Mouse (Mus musculus): Measurements from ENCODE around the gene Pak6. TPM values are rescaled to one million over a fixed set of nuclear protein-coding genes. Genes with fewer than 3 reads are reported as not detected.

Gene Pak6
- polyA plus RNA-seq, 1 experiment from 2014 or later: 0.45 TPM

- peaks cover 15% of the 10 kb centered on the region for H3K4me1 ChIP-seq
- no peaks in the 10 kb centered on the region for H3K36me3 ChIP-seq (replicated peaks)
- DNase-seq (ENCODE audit: low spot score): no peak
- no peaks in the 10 kb centered on the region for H3K9me3 ChIP-seq
- H3K27ac ChIP-seq (replicated peaks): 0 out of 2 replicates have a peak within 1 kb of the TSS, but pooled peaks have one; percentile 40
- 17% methylated on average over 7 of the region's 7 CpGs for WGBS
- peaks cover 89% of the 10 kb centered on the region for H3K27me3 ChIP-seq (replicated peaks; ENCODE audit: low read depth, poor library complexity, severe bottlenecking)
- peak within 1 kb of the TSS; percentile 12; the same call in 1 of the 2 replicates for H3K4me3 ChIP-seq
Measured at GRCm38 (mm10) chr2:118728337-118728736, 65.2 kb downstream of the Pak6 start, which contains the start of gene Plcb2. TSS of gene Plcb2 (minus strand) at chr2:118728438.

- H3K27me3 ChIP-seq (replicated peaks; ENCODE audit: low read depth, poor library complexity, severe bottlenecking): peaks cover 89% of the 10 kb centered on the region
- H3K9me3 ChIP-seq: no peaks in the 10 kb centered on the region
- H3K4me1 ChIP-seq: peaks cover 15% of the 10 kb centered on the region
- H3K27ac ChIP-seq (replicated peaks): no peak overlapping the region
- 38% methylated on average over 4 of the region's 4 CpGs for WGBS
- no peak overlapping the region for H3K4me3 ChIP-seq
- no peak for DNase-seq (ENCODE audit: low spot score)
- H3K36me3 ChIP-seq (replicated peaks): no peaks in the 10 kb centered on the region
Measured at GRCm38 (mm10) chr2:118729194-118729593, 66.1 kb downstream of the Pak6 start.

- Histone ChIP-seq H3K9me3 (no peaks in the 10 kb centered on the region), H3K27me3 (replicated peaks; ENCODE audit: low read depth, poor library complexity, severe bottlenecking) (peaks cover 87% of the 10 kb centered on the region), H3K27ac (replicated peaks) (no peak overlapping the region), H3K36me3 (replicated peaks) (no peaks in the 10 kb centered on the region), H3K4me1 (peaks cover 15% of the 10 kb centered on the region), H3K4me3 (no peak overlapping the region)
- WGBS: 26% methylated on average over 8 of the region's 8 CpGs
- no peak for DNase-seq (ENCODE audit: low spot score)
Measured at GRCm38 (mm10) chr2:118729816-118730621, 66.9 kb downstream of the Pak6 start.

- peaks cover 81% of the 10 kb centered on the region for H3K27me3 ChIP-seq (replicated peaks; ENCODE audit: low read depth, poor library complexity, severe bottlenecking)
- H3K4me1 ChIP-seq: peaks cover 15% of the 10 kb centered on the region
- H3K9me3 ChIP-seq: no peaks in the 10 kb centered on the region
- DNase-seq (ENCODE audit: low spot score): peak; percentile 58
- no peak overlapping the region for H3K4me3 ChIP-seq
- no peak overlapping the region for H3K27ac ChIP-seq (replicated peaks)
- no peaks in the 10 kb centered on the region for H3K36me3 ChIP-seq (replicated peaks)
- WGBS: 12% methylated on average over 3 of the region's 3 CpGs
Measured at GRCm38 (mm10) chr2:118730622-118730915, 67.5 kb downstream of the Pak6 start.

GRCm38 (mm10) chr2:118731981-118732380 lies 68.9 kb downstream of the Pak6 start:
- WGBS: 89% methylated on average over 5 of the region's 5 CpGs
- Histone ChIP-seq H3K4me1 (peaks cover 15% of the 10 kb centered on the region), H3K27me3 (replicated peaks; ENCODE audit: low read depth, poor library complexity, severe bottlenecking) (peaks cover 79% of the 10 kb centered on the region)

GRCm38 (mm10) chr2:118733341-118733740 lies 70.2 kb downstream of the Pak6 start:
- Histone ChIP-seq H3K4me3 (no peak overlapping the region), H3K36me3 (replicated peaks) (no peaks in the 10 kb centered on the region), H3K9me3 (no peaks in the 10 kb centered on the region), H3K4me1 (peaks cover 10% of the 10 kb centered on the region), H3K27me3 (replicated peaks; ENCODE audit: low read depth, poor library complexity, severe bottlenecking) (peaks cover 66% of the 10 kb centered on the region), H3K27ac (replicated peaks) (no peak overlapping the region)
- 59% methylated on average over 5 of the region's 5 CpGs for WGBS
- no peak for DNase-seq (ENCODE audit: low spot score)

More at GRCm38 (mm10) chr2:118731981-118732380, 68.9 kb downstream of the Pak6 start:
- Histone ChIP-seq H3K36me3 (replicated peaks) (no peaks in the 10 kb centered on the region), H3K9me3 (no peaks in the 10 kb centered on the region), H3K27ac (replicated peaks) (no peak overlapping the region), H3K4me3 (no peak overlapping the region)
- no peak for DNase-seq (ENCODE audit: low spot score)

- DNase-seq (ENCODE audit: low spot score): no peak
- Histone ChIP-seq H3K9me3 (no peaks in the 10 kb centered on the region), H3K36me3 (replicated peaks) (no peaks in the 10 kb centered on the region), H3K4me3 (no peak overlapping the region), H3K27me3 (replicated peaks; ENCODE audit: low read depth, poor library complexity, severe bottlenecking) (peaks cover 40% of the 10 kb centered on the region), H3K4me1 (peaks cover 10% of the 10 kb centered on the region), H3K27ac (replicated peaks) (no peak overlapping the region)
- 68% methylated on average over 3 of the region's 3 CpGs for whole genome bisulfite sequencing
Measured at GRCm38 (mm10) chr2:118740341-118740740, 77.2 kb downstream of the Pak6 start.

GRCm38 (mm10) chr2:118741183-118741582 lies 78.1 kb downstream of the Pak6 start:
- Histone ChIP-seq H3K27me3 (replicated peaks; ENCODE audit: low read depth, poor library complexity, severe bottlenecking) (peaks cover 36% of the 10 kb centered on the region), H3K27ac (replicated peaks) (no peak overlapping the region), H3K9me3 (no peaks in the 10 kb centered on the region), H3K36me3 (replicated peaks) (no peaks in the 10 kb centered on the region), H3K4me1 (peaks cover 15% of the 10 kb centered on the region), H3K4me3 (no peak overlapping the region)
- WGBS: 75% methylated on average over 9 of the region's 9 CpGs
- DNase-seq (ENCODE audit: low spot score): no peak

GRCm38 (mm10) chr2:118743261-118743943 lies 80.3 kb downstream of the Pak6 start:
- 34% methylated on average over 8 of the region's 8 CpGs for WGBS
- H3K4me3 ChIP-seq: no peak overlapping the region
- H3K9me3 ChIP-seq: no peaks in the 10 kb centered on the region
- no peaks in the 10 kb centered on the region for H3K36me3 ChIP-seq (replicated peaks)
- H3K4me1 ChIP-seq: peaks cover 31% of the 10 kb centered on the region
- peak; percentile 37 for DNase-seq (ENCODE audit: low spot score)
- peaks cover 53% of the 10 kb centered on the region for H3K27me3 ChIP-seq (replicated peaks; ENCODE audit: low read depth, poor library complexity, severe bottlenecking)
- no peak overlapping the region for H3K27ac ChIP-seq (replicated peaks)

- Histone ChIP-seq H3K4me1 (peaks cover 43% of the 10 kb centered on the region), H3K27ac (replicated peaks) (no peak overlapping the region), H3K4me3 (peak overlapping the region; percentile 92), H3K36me3 (replicated peaks) (peaks cover 9% of the 10 kb centered on the region), H3K27me3 (replicated peaks; ENCODE audit: low read depth, poor library complexity, severe bottlenecking) (peaks cover 66% of the 10 kb centered on the region), H3K9me3 (no peaks in the 10 kb centered on the region)
- WGBS: 2% methylated on average over 7 of the region's 7 CpGs
- no peak for DNase-seq (ENCODE audit: low spot score)
Measured at GRCm38 (mm10) chr2:118744621-118745020, 81.5 kb downstream of the Pak6 start.

- Histone ChIP-seq H3K9me3 (no peaks in the 10 kb centered on the region), H3K36me3 (replicated peaks) (peaks cover 12% of the 10 kb centered on the region), H3K4me1 (peaks cover 50% of the 10 kb centered on the region), H3K27ac (replicated peaks) (peak within 1 kb of the TSS; percentile 87), H3K4me3 (peak within 1 kb of the TSS; percentile 92), H3K27me3 (replicated peaks; ENCODE audit: low read depth, poor library complexity, severe bottlenecking) (peaks cover 73% of the 10 kb centered on the region)
- 4% methylated on average over 57 of the region's 57 CpGs for WGBS
- DNase-seq (ENCODE audit: low spot score): peak; percentile 94
Measured at GRCm38 (mm10) chr2:118745232-118745884, 82.3 kb downstream of the Pak6 start, which contains the start of gene Inafm2. TSS of gene Inafm2 (plus strand) at chr2:118745758.
